In the genomic region with DNA sequence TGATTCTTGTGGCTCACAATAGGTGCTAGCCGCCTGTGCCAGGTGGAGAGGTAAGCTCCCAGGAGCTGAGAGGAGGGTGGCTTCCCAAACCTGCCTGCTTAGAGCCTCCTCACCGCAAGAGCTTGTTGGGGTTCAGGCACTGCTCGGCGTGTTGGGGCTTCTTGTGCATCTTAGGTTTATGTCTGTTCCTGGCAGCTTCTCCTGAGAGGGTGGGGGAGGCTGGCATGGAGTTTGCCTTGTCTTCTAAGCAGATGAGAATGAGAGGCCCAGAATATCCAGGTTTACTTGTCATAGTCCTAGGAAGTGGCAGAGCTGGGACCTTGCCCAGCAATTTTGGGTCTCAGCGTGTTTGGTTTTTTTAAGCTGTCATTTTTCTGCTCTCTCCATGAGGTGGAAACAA, we compare ENCODE assay signal across 33 mouse cellular contexts. TPM values are rescaled to one million over a fixed set of nuclear protein-coding genes. Genes with fewer than 3 reads are reported as not detected.
A peak's percentile ranks its signal among the peaks of the same experiment; 100 is the strongest.
DNase-seq lines count a peak whose midpoint lies in the region; ATAC-seq and TF ChIP-seq lines count a peak whose summit lies in the region.
"Had no signal": no experiment of that assay in that cellular context is flagged by ENCODE, and none has a peak within 500 bp of the region (broad histone marks: within the 10 kb centered on the region; RNA-seq: fewer than 3 reads in every experiment).

No protein-coding gene starts in this region.

- TF ChIP-seq EP300 in liver, postnatal 0 days (IDR thresholded peaks at IDR 0.05; ENCODE audit: low read depth): no peak

- peaks cover 58% of the 10 kb centered on the region for H3K36me3 ChIP-seq in heart, embryonic 12.5 days
- peaks cover 19% of the 10 kb centered on the region for H3K36me3 ChIP-seq in liver, adult 2 months (ENCODE audit: control insufficient read depth, insufficient read depth, low read length)
- H3K36me3 ChIP-seq in liver, postnatal 0 days (replicated peaks; ENCODE audit: insufficient read depth, low read length): peaks cover 32% of the 10 kb centered on the region

- no peak for TF ChIP-seq POLR2A in liver, adult 2 months (IDR thresholded peaks at IDR 0.05; ENCODE audit: extremely low read depth, insufficient read depth, low read length)

- H3K27ac ChIP-seq in heart, embryonic 12.5 days (ENCODE audit: poor library complexity, severe bottlenecking): no peak overlapping the region
- H3K27ac ChIP-seq in liver, adult 2 months (replicated peaks; ENCODE audit: insufficient read depth, low read depth, low read length): peak overlapping the region; percentile 21; the same call in 1 of the 2 replicates
- no peak overlapping the region for H3K27ac ChIP-seq in liver, postnatal 0 days (ENCODE audit: low read depth)
- peak overlapping the region; percentile 69 for H3K27ac ChIP-seq in brown adipose tissue, adult 24 weeks (replicated peaks; ENCODE audit: low read depth, low read length)
- H3K27ac ChIP-seq: embryonic facial prominence, embryonic 10.5 days; embryonic facial prominence, embryonic 15.5 days; forebrain, embryonic 12.5 days; gastrocnemius, adult 2 months; hindbrain, embryonic 10.5 days; hindbrain, embryonic 15.5 days; left cerebral cortex, adult 2 months; limb, embryonic 13.5 days; liver, embryonic 12.5 days; macrophage; neural tube, embryonic 15.5 days had no signal

- ATAC-seq in heart, embryonic 12.5 days (ENCODE audit: insufficient number of reproducible peaks, low FRiP score): no peak
- ATAC-seq in liver, postnatal 0 days: no peak
- ATAC-seq: inflammation-experienced regulatory T-cells, adult 6 months; liver, embryonic 12.5 days had no signal

- no peaks in the 10 kb centered on the region for H3K9me3 ChIP-seq in heart, embryonic 12.5 days (replicated peaks)
- no peaks in the 10 kb centered on the region for H3K9me3 ChIP-seq in liver, postnatal 0 days (ENCODE audit: low read length)
- H3K9me3 ChIP-seq: embryonic facial prominence, embryonic 10.5 days; embryonic facial prominence, embryonic 15.5 days; forebrain, embryonic 12.5 days; hindbrain, embryonic 10.5 days; hindbrain, embryonic 15.5 days; limb, embryonic 13.5 days; liver, embryonic 12.5 days; neural tube, embryonic 15.5 days had no signal

- WGBS in heart, embryonic 12.5 days: 83% methylated on average over 5 of the region's 5 CpGs
- WGBS in liver, adult 2 months: 91% methylated on average over 5 of the region's 5 CpGs
- WGBS in liver, postnatal 0 days (ENCODE audit: insufficient replicate concordance): 77% methylated on average over 5 of the region's 5 CpGs

- H3K79me2 ChIP-seq in liver, adult 2 months (ENCODE audit: control insufficient read depth, insufficient read depth, low read length): peaks cover 54% of the 10 kb centered on the region

- H3K27me3 ChIP-seq in heart, embryonic 12.5 days (replicated peaks): no peaks in the 10 kb centered on the region
- no peaks in the 10 kb centered on the region for H3K27me3 ChIP-seq in liver, adult 2 months (ENCODE audit: control insufficient read depth, insufficient read depth, low read length)
- no peaks in the 10 kb centered on the region for H3K27me3 ChIP-seq in liver, postnatal 0 days (ENCODE audit: insufficient read depth, low read length)
- H3K27me3 ChIP-seq: embryonic facial prominence, embryonic 15.5 days; forebrain, embryonic 12.5 days; hindbrain, embryonic 15.5 days; limb, embryonic 13.5 days; liver, embryonic 12.5 days; neural tube, embryonic 15.5 days had no signal

- H3K4me1 ChIP-seq in heart, embryonic 12.5 days (replicated peaks): peaks cover 74% of the 10 kb centered on the region
- H3K4me1 ChIP-seq in liver, adult 2 months (ENCODE audit: control insufficient read depth, insufficient read depth, low read length): peaks cover 37% of the 10 kb centered on the region
- peaks cover 26% of the 10 kb centered on the region for H3K4me1 ChIP-seq in liver, postnatal 0 days (ENCODE audit: insufficient read depth)
- H3K4me1 ChIP-seq in brown adipose tissue, adult 24 weeks (ENCODE audit: control insufficient read depth, insufficient read depth, insufficient read length, low read length): peaks cover 53% of the 10 kb centered on the region

- H3K4me3 ChIP-seq in heart, embryonic 12.5 days: no peak overlapping the region
- H3K4me3 ChIP-seq in liver, adult 2 months (ENCODE audit: insufficient read depth, low read depth, low read length): no peak overlapping the region
- no peak overlapping the region for H3K4me3 ChIP-seq in liver, postnatal 0 days (ENCODE audit: low read depth, low read length)
- H3K4me3 ChIP-seq in brown adipose tissue, adult 24 weeks (ENCODE audit: insufficient read depth, low read depth, low read length): no peak overlapping the region
- H3K4me3 ChIP-seq: embryonic facial prominence, embryonic 10.5 days; embryonic facial prominence, embryonic 15.5 days; forebrain, embryonic 12.5 days; gastrocnemius, adult 2 months; hindbrain, embryonic 10.5 days; hindbrain, embryonic 15.5 days; left cerebral cortex, adult 2 months; limb, embryonic 13.5 days; liver, embryonic 12.5 days; neural tube, embryonic 15.5 days had no signal

- TF ChIP-seq CTCF in liver, adult 2 months (IDR thresholded peaks at IDR 0.05; ENCODE audit: low read depth, low read length): no peak
- TF ChIP-seq CTCF in liver, postnatal 0 days (IDR thresholded peaks at IDR 0.05; ENCODE audit: low read depth): no peak

- no peak for DNase-seq in heart, adult 9 months (ENCODE audit: low spot score in 2 of 2)
- no peak for DNase-seq in liver, adult 2 months (ENCODE audit: extremely low read depth, low read depth, low spot score)
- DNase-seq in liver, postnatal 0 days: no peak
- peak; percentile 70 for DNase-seq in brain, adult 2 months (ENCODE audit: low read depth, low spot score)
- no peak for DNase-seq in layer of hippocampus, adult 18-20 months (ENCODE audit: low spot score in 2 of 2)
- DNase-seq: adrenal gland, postnatal 25 days; B cell, adult 2 months; cerebellum, adult 2 months; cerebellum, postnatal 14 days; gastrocnemius, adult 2 months; gastrocnemius, postnatal 36 days; heart, postnatal 14 days; kidney, adult 9 months; kidney, postnatal 14 days; lung, adult 18-20 months; midbrain, embryonic 14.5 days; retina, postnatal 1 day; spleen, adult 18-20 months; thymus, adult 18-20 months; thymus, postnatal 25 days had no signal

- H3K9ac ChIP-seq in heart, embryonic 12.5 days: peak overlapping the region; percentile 20; the same call in 1 of the 2 replicates
- H3K9ac ChIP-seq in liver, adult 2 months (ENCODE audit: low read depth, low read length): no peak overlapping the region
- H3K9ac ChIP-seq in liver, postnatal 0 days (replicated peaks): no peak overlapping the region
- H3K9ac ChIP-seq: embryonic facial prominence, embryonic 15.5 days; forebrain, embryonic 12.5 days; hindbrain, embryonic 15.5 days; limb, embryonic 13.5 days; liver, embryonic 12.5 days; neural tube, embryonic 15.5 days had no signal

- H3K4me2 ChIP-seq in heart, embryonic 12.5 days: no peak overlapping the region
- no peak overlapping the region for H3K4me2 ChIP-seq in liver, postnatal 0 days (ENCODE audit: low read depth, low read length)
- H3K4me2 ChIP-seq: embryonic facial prominence, embryonic 15.5 days; forebrain, embryonic 12.5 days; hindbrain, embryonic 15.5 days; limb, embryonic 13.5 days; liver, embryonic 12.5 days; neural tube, embryonic 15.5 days had no signal

RNA-seq across cellular contexts. Expression of a gene that starts 17.6 kb away (rescaled TPM):
- 127 and 133 TPM in 2 replicates for polyA plus RNA-seq in heart, embryonic 12.5 days (2016; fragmentation: Nextera tagmentation; extraction: Ambion mirVana)
- total RNA-seq in liver, adult 2 months (2014; rRNA removed): 24.9 and 29.5 TPM in 2 replicates
- 74.6 and 85.7 TPM in 2 replicates for polyA plus RNA-seq in liver, adult 2 months (2012; rRNA removed)
- 51.1 and 53.0 TPM in 2 replicates for polyA plus RNA-seq in liver, postnatal 0 days (2015; fragmentation: Nextera tagmentation; extraction: Ambion mirVana)
- polyA plus RNA-seq in brown adipose tissue, adult 24 weeks (2012; ENCODE audit: insufficient read depth, insufficient read length, missing spikeins): 230 and 282 TPM in 2 replicates
- 10 to 100 TPM; 73.7 to 74.0 TPM for total RNA-seq in layer of hippocampus, adult 18-20 months (2021)

RNA-seq across cellular contexts. Expression of a gene that starts 38.4 kb away (rescaled TPM):
- 19.1 and 19.3 TPM in 2 replicates for polyA plus RNA-seq in heart, embryonic 12.5 days (2016; fragmentation: Nextera tagmentation; extraction: Ambion mirVana)
- total RNA-seq in liver, adult 2 months (2014; rRNA removed): 5.9 and 6.6 TPM in 2 replicates
- polyA plus RNA-seq in liver, adult 2 months (2012; rRNA removed): 9.3 and 13.0 TPM in 2 replicates
- polyA plus RNA-seq in liver, postnatal 0 days (2015; fragmentation: Nextera tagmentation; extraction: Ambion mirVana): 2.1 and 2.5 TPM in 2 replicates
- polyA plus RNA-seq in brown adipose tissue, adult 24 weeks (2012; ENCODE audit: insufficient read depth, insufficient read length, missing spikeins): 25.9 and 41.4 TPM in 2 replicates
- total RNA-seq in layer of hippocampus, adult 18-20 months (2021): 100 to 1,000 TPM in 1 of 2 experiments, 10 to 100 TPM in 1; 97.3 to 113 TPM

Comparison
In these comparisons a context has a peak if more than half of its experiments do, and no peak if none do; other contexts are left out.
1. H3K27ac ChIP-seq: peak in liver, adult 2 months (single experiment) and brown adipose tissue, adult 24 weeks (single experiment); none in heart, embryonic 12.5 days (single experiment) and liver, postnatal 0 days (single experiment).